Mouse (Mus musculus): ENCODE measurements around the gene Tpsb2. TPM values are rescaled to one million over a fixed set of nuclear protein-coding genes. Genes with fewer than 3 reads are reported as not detected.

Tpsb2 gene
- total and polyA plus RNA-seq, 2 experiments, result not detected

DNA sequence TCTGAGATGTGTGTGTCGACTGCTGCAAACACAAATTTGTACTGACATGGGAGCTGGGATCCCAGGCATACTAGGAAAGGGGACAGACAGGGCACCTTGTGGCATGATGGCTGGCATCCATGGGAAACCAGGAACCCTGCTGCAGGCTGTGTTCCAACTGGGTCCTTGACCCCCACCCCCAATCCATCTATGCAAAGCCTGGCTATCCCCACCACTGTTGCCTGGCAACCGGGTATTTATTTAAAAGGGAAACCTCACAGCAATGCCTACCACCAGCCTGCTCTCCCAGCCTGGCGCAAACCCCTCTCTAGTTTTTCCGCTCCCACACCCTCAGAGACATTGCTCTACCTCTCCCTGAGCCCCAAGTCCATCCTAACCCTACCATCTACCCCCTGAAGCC, 41.2 kb downstream of the Tpsb2 start:
- Histone ChIP-seq H3K4me1 (ENCODE audit: control insufficient read depth, insufficient read depth, low read length) (no peaks in the 10 kb centered on the region), H3K27ac (replicated peaks; ENCODE audit: insufficient read depth, low read depth, low read length) (no peak overlapping the region), H3K9ac (ENCODE audit: low read depth, low read length) (no peak overlapping the region), H3K36me3 (ENCODE audit: control insufficient read depth, insufficient read depth, low read length) (no peaks in the 10 kb centered on the region), H3K79me2 (ENCODE audit: control insufficient read depth, insufficient read depth, low read length) (no peaks in the 10 kb centered on the region), H3K27me3 (ENCODE audit: control insufficient read depth, insufficient read depth, low read length) (no peaks in the 10 kb centered on the region), H3K4me3 (ENCODE audit: insufficient read depth, low read depth, low read length) (no peak overlapping the region)
- DNase-seq (ENCODE audit: extremely low read depth, low read depth, low spot score), result no peak
- WGBS, result 85% methylated on average over 4 of the region's 4 CpGs
- TF ChIP-seq POLR2A (IDR thresholded peaks at IDR 0.05; ENCODE audit: extremely low read depth, insufficient read depth, low read length), result no peak
- TF ChIP-seq CTCF (IDR thresholded peaks at IDR 0.05; ENCODE audit: low read depth, low read length), result no peak

DNA sequence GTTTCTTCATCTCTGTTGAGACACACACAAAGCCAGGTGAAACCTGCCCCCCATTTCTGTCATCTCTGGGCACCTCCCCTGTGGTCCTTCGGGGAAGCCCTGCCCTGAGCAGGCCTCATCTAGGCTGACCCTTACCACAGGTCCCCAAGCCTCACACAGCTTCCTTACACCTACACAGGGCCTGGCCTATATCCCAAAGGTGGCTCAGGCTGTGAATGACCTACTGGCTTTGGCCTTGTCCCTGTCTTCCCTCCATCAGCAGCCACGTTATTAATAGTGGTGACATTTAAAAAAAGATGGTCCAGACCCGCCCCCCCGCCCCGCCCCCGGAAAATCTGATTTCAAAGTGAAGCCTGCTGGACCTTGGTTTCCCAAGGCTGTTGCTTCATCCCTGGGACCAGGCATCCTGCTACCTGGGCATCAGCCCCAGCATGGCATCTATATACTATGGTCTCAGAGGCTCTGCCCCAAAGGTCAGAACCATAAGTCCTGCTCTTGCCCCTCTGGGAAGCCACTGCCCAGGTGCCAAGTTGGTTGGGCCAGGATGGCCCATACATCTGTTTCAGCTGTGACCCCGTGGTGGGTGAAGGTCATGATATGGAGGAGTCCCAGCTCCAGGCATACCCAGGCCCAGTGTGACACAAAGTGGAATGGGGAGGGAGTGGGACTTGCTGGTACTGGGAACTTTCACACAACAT, 42.3 kb downstream of the Tpsb2 start:
- TF ChIP-seq POLR2A (IDR thresholded peaks at IDR 0.05; ENCODE audit: extremely low read depth, insufficient read depth, low read length) (no peak), CTCF (IDR thresholded peaks at IDR 0.05; ENCODE audit: low read depth, low read length) (no peak)
- WGBS, result 72% methylated on average over 7 of the region's 7 CpGs
- no peak for DNase-seq (ENCODE audit: extremely low read depth, low read depth, low spot score)

DNA sequence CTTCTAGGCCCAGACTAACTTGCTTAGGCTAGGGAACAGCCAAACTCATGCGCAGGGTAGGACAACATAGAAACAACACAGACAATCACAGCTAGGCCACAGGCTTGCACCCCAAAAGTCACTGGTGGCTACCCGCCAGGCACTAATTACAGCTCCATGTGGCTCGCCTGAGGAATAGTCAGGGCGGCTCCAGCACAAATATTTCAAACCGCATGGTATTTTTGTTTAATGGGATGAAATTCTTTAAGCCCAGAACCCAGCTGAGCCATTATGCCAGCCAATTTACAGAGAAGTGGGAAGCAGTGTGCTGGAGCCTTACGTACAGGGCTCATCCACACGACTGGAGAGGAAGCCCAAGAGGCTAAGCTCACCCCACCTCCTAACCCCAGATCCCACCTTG, 43.5 kb downstream of the Tpsb2 start:
- H3K36me3 ChIP-seq (ENCODE audit: control insufficient read depth, insufficient read depth, low read length), result no peaks in the 10 kb centered on the region
- 89% methylated on average over 7 of the region's 7 CpGs for WGBS
- H3K4me3 ChIP-seq (ENCODE audit: insufficient read depth, low read depth, low read length), result no peak overlapping the region
- H3K27ac ChIP-seq (replicated peaks; ENCODE audit: insufficient read depth, low read depth, low read length), result no peak overlapping the region
- no peak overlapping the region for H3K9ac ChIP-seq (ENCODE audit: low read depth, low read length)
- no peaks in the 10 kb centered on the region for H3K27me3 ChIP-seq (ENCODE audit: control insufficient read depth, insufficient read depth, low read length)
- no peak for DNase-seq (ENCODE audit: extremely low read depth, low read depth, low spot score)
- TF ChIP-seq CTCF (IDR thresholded peaks at IDR 0.05; ENCODE audit: low read depth, low read length), result no peak
- TF ChIP-seq POLR2A (IDR thresholded peaks at IDR 0.05; ENCODE audit: extremely low read depth, insufficient read depth, low read length), result no peak
- H3K79me2 ChIP-seq (ENCODE audit: control insufficient read depth, insufficient read depth, low read length), result no peaks in the 10 kb centered on the region
- no peaks in the 10 kb centered on the region for H3K4me1 ChIP-seq (ENCODE audit: control insufficient read depth, insufficient read depth, low read length)

More for the DNA sequence above, 42.3 kb downstream of the Tpsb2 start:
- H3K27ac ChIP-seq (replicated peaks; ENCODE audit: insufficient read depth, low read depth, low read length), result no peak overlapping the region
- no peaks in the 10 kb centered on the region for H3K4me1 ChIP-seq (ENCODE audit: control insufficient read depth, insufficient read depth, low read length)
- no peak overlapping the region for H3K9ac ChIP-seq (ENCODE audit: low read depth, low read length)
- no peaks in the 10 kb centered on the region for H3K27me3 ChIP-seq (ENCODE audit: control insufficient read depth, insufficient read depth, low read length)
- no peak overlapping the region for H3K4me3 ChIP-seq (ENCODE audit: insufficient read depth, low read depth, low read length)
- H3K79me2 ChIP-seq (ENCODE audit: control insufficient read depth, insufficient read depth, low read length), result no peaks in the 10 kb centered on the region
- H3K36me3 ChIP-seq (ENCODE audit: control insufficient read depth, insufficient read depth, low read length), result no peaks in the 10 kb centered on the region

DNA sequence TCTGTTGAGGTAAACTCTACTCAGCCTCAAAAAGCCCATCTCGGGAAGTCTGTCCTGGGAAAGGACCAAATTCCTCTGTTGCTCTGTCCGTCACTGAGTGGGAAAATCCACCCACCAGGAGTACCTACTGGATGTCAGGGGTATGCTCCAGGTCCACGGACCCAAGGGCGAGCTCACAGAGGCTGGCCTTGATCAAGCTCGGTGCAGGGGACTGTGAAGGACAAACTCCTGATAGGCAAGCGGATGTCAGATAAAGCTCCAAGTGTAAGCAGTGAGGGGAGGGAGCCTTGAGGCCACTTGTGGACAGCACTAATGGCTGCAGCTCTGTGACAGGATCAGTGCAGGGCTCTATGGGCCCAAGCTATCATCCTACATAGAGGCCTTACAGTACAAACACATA, 44.1 kb downstream of the Tpsb2 start:
- no peak overlapping the region for H3K9ac ChIP-seq (ENCODE audit: low read depth, low read length)
- no peaks in the 10 kb centered on the region for H3K4me1 ChIP-seq (ENCODE audit: control insufficient read depth, insufficient read depth, low read length)
- H3K27me3 ChIP-seq (ENCODE audit: control insufficient read depth, insufficient read depth, low read length), result no peaks in the 10 kb centered on the region
- no peaks in the 10 kb centered on the region for H3K36me3 ChIP-seq (ENCODE audit: control insufficient read depth, insufficient read depth, low read length)
- no peak overlapping the region for H3K4me3 ChIP-seq (ENCODE audit: insufficient read depth, low read depth, low read length)
- no peaks in the 10 kb centered on the region for H3K79me2 ChIP-seq (ENCODE audit: control insufficient read depth, insufficient read depth, low read length)
- DNase-seq (ENCODE audit: extremely low read depth, low read depth, low spot score), result no peak
- H3K27ac ChIP-seq (replicated peaks; ENCODE audit: insufficient read depth, low read depth, low read length), result no peak overlapping the region
- TF ChIP-seq CTCF (IDR thresholded peaks at IDR 0.05; ENCODE audit: low read depth, low read length), result no peak
- no peak for TF ChIP-seq POLR2A (IDR thresholded peaks at IDR 0.05; ENCODE audit: extremely low read depth, insufficient read depth, low read length)
- WGBS, result 71% methylated on average over 6 of the region's 6 CpGs

DNA sequence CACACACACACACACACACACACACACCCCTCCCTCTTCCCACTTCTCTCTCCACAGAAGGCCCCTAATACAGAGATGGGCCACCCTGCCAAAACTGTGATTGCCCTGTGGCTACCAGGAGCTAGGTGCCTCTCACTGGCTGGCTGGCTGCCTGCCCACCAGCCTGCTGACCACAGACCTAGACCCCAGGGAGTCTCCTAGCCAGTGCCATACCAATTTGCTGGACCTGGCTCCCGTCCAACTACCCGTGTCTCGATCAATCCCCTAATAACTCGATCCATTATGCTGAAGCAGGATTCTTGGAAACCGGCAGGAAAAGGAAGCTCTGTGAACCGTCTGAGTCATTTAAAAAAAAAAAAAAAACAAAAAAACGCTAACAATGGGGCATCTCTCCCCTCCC, 44.7 kb downstream of the Tpsb2 start:
- 42% methylated on average over 7 of the region's 7 CpGs for WGBS

DNA sequence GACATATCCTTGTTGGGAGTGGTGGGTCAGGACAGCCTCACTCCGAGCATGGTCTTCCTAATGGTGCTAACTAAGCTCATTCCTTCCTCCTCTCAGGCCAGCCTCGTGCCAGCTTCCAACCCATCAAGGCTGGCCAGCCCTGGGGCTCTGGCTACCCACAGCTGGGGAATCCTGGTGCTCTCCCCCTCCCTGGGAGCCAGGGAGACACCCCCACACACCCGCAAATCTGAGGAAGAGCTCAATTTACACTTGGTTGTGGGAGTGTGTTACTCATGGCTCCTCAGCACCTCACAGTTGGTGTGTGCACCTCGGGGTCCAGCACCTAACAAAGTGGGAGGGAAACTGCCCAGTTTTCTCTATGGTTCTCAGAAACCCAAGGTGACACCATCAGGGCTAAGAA, 45.1 kb downstream of the Tpsb2 start:
- H3K79me2 ChIP-seq (ENCODE audit: control insufficient read depth, insufficient read depth, low read length), result no peaks in the 10 kb centered on the region
- 62% methylated on average over 4 of the region's 4 CpGs for WGBS
- H3K36me3 ChIP-seq (ENCODE audit: control insufficient read depth, insufficient read depth, low read length), result no peaks in the 10 kb centered on the region
- H3K27ac ChIP-seq (replicated peaks; ENCODE audit: insufficient read depth, low read depth, low read length), result no peak overlapping the region
- DNase-seq (ENCODE audit: extremely low read depth, low read depth, low spot score), result no peak
- H3K4me3 ChIP-seq (ENCODE audit: insufficient read depth, low read depth, low read length), result no peak overlapping the region
- TF ChIP-seq POLR2A (IDR thresholded peaks at IDR 0.05; ENCODE audit: extremely low read depth, insufficient read depth, low read length), result no peak
- TF ChIP-seq CTCF (IDR thresholded peaks at IDR 0.05; ENCODE audit: low read depth, low read length), result no peak
- no peaks in the 10 kb centered on the region for H3K4me1 ChIP-seq (ENCODE audit: control insufficient read depth, insufficient read depth, low read length)
- H3K9ac ChIP-seq (ENCODE audit: low read depth, low read length), result no peak overlapping the region
- no peaks in the 10 kb centered on the region for H3K27me3 ChIP-seq (ENCODE audit: control insufficient read depth, insufficient read depth, low read length)

More for the DNA sequence above, 44.7 kb downstream of the Tpsb2 start:
- H3K79me2 ChIP-seq (ENCODE audit: control insufficient read depth, insufficient read depth, low read length), result no peaks in the 10 kb centered on the region
- no peak overlapping the region for H3K9ac ChIP-seq (ENCODE audit: low read depth, low read length)
- no peak for TF ChIP-seq CTCF (IDR thresholded peaks at IDR 0.05; ENCODE audit: low read depth, low read length)
- no peaks in the 10 kb centered on the region for H3K27me3 ChIP-seq (ENCODE audit: control insufficient read depth, insufficient read depth, low read length)
- H3K4me3 ChIP-seq (ENCODE audit: insufficient read depth, low read depth, low read length), result no peak overlapping the region
- no peak overlapping the region for H3K27ac ChIP-seq (replicated peaks; ENCODE audit: insufficient read depth, low read depth, low read length)
- H3K4me1 ChIP-seq (ENCODE audit: control insufficient read depth, insufficient read depth, low read length), result no peaks in the 10 kb centered on the region
- DNase-seq (ENCODE audit: extremely low read depth, low read depth, low spot score), result no peak
- no peaks in the 10 kb centered on the region for H3K36me3 ChIP-seq (ENCODE audit: control insufficient read depth, insufficient read depth, low read length)
